Mouse (Mus musculus) gastrocnemius, postnatal 4 days (tissue): ENCODE results near the gene Gabrr3. TPM values are rescaled to one million over a fixed set of nuclear protein-coding genes. Genes with fewer than 3 reads are reported as not detected.
A peak's percentile ranks its signal among the peaks of the same experiment; 100 is the strongest.
"Not testable (repeated sequence)": the region's sequence is repeated elsewhere in the genome, so short reads cannot be mapped to it uniquely, and the experiment has no call there.

Source experiments
- DNase-seq, 2 experiments: peaks; one replicate each; pipeline ENCODE4 v3.0.0; 2021 to 2022; ENCODE audit warnings: low spot score in 2 of 2, mixed read lengths in 2 of 2
- long read RNA-seq, 2 experiments: library from polyadenylated mRNA; stranded (forward); transcript quantifications; one replicate each; pipeline ENCODE4 v2.0.0; 2021
- total RNA-seq, 2 experiments: library from RNA; stranded (reverse); gene quantifications; 2 replicates each; pipeline ENCODE4 v1.2.3; 2021

The Gabrr3 gene
- not detected for total RNA-seq
- long read RNA-seq, experiment 1 = 0 reads
- long read RNA-seq, experiment 2 = 0 reads

DNA sequence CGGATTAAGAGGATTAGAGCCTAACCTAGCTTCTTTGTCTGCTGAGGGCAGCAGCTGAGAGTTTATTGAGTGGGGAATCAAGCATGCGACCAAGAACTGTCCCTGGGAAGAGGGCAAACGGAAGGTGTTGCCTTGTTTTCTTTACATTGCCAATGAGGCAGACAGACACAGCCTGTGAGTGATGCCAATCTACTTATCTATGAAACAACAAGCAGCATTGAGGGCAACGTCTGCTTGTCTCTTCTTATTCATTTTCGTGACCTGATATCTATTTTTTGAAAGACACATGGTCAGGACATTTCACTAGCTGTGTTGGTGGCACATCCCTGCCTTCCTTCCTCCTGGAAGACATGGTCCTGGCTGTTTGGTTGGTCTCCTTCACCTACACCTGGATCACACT is at the start of gene Gabrr3:
Gene Gabrr3, plus strand, starts transcription at position 301 of the 400 bp plus-strand sequence.
- no peak for DNase-seq

DNA sequence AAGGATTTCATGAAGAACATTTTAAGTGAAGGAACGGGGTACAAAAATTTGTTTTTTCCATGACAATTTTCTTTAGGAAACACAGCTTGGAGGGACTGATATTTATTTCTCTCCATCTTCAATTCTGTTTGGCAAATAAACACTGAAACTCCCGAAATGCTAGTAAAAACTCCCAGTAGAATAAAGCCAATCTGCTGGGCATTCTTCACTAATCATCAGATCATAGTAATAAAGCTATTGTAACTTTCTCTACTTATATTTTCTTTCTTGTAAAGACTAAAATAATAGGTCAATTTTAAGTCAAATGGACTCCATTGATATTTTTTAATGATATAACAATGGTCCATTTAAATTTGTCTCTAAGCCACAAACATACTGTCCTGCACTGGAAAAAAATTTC is 43.2 kb upstream of the Gabrr3 start, which contains the start of gene Olfr209:
Gene Olfr209, minus strand, starts transcription at position 101 of the 400 bp plus-strand sequence.
- DNase-seq = no peak

DNA sequence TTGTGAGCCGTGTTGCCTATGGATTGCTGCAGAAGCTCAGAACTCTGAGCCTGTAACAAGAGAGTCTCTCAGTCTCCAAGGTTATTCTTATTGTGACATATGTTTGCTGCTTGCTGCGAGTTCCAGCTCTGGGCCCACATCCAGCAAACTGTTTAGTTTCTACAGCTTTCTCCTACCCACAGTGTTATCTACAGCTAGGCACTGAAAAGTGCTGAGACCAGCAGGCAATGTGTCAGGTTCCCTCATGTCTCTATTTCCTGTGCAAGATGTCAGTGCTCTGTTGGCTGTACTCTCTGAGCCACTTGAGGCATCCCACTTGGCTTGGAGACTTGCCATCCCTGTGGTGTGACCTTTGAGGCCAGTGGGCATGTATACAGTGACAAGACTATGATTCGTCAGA is 13.8 kb upstream of the Gabrr3 start:
- no peak for DNase-seq

GRCm38 (mm10) chr16:59401102-59401501 is 6.0 kb upstream of the Gabrr3 start:
- DNase-seq = no peak

GRCm38 (mm10) chr16:59401985-59402384 is 5.1 kb upstream of the Gabrr3 start:
- no peak for DNase-seq

- DNase-seq = no peak
Measured at GRCm38 (mm10) chr16:59403684-59404083, 3.4 kb upstream of the Gabrr3 start.

DNA sequence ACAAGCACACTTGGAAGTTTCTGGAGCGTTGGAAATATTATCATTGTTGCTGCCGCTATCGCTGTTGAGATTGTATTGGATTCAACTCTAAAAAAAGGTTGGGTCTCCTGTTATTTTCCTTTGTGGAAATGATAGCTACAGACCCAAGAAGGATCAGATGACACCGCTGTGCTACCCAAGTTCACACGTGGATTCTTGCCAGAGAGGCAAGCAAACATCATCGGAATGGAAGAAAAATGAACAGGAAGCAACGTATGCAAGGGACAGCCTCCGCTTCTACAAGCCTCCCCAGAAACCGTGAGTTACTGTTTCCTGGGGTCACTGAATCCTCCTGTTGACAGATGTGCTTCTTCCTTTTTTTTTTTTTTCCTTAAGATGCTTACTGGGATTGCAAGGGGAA is 2.3 kb upstream of the Gabrr3 start:
- DNase-seq = no peak

DNA sequence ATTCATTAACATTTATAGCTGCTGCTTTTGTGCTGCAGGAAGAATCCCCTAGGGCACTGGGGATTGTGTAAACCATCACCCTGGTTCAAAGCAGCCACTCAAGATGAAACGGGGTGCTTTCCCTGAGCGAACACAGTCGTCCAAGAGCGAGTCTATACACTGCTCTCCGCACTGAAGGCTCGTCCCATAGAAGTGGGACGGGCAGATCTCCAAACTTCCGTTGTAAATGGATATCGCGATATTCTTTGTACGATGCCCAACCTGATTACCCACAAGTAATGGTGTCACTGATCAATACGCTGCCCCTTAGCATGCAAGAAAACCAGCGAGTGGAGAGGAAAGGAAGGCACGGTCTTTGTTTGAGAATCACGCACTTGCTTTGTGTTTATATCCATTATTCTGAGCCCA is 2.2 kb downstream of the Gabrr3 start:
- no peak for DNase-seq

DNA sequence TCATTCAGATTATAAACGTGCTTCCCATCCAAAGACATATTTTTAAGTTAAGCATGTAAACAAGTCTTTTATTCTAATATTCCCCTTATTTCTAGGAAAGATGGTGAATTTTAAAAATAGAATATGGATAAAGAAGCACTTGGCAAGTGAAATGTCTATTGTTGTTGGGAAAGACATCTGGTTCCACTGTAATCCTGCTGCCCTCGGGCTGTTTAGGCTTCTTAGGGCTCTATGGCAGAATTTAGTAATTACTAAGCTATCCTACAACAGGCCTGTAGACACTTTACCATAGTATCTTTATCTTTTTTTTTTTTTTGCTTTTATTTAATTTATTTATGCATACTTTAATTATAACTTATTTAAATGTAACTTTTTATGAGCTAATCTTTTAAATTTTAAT is 2.7 kb downstream of the Gabrr3 start:
- DNase-seq = no peak

DNA sequence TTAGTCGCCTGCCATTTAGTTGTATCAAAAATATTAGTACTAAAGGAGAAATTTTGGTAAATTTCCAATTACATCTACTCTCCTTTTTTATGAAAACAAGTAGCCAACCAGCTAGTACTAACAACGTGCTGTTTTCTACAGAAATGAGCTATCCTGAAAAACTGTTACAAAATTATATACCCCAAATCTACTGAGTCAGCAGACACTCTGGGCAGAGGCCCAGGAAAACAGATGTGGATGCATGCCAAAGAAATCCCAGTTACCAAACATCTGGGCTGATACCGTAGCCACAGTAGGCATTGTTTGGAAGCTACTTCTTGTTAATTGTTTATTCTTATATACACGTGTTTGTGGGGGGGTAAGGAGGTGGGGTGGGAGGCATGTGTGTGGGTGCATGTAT is 6.3 kb downstream of the Gabrr3 start:
- no peak for DNase-seq

- no peak for DNase-seq
Measured at GRCm38 (mm10) chr16:59420237-59420866, 13.2 kb downstream of the Gabrr3 start.

DNA sequence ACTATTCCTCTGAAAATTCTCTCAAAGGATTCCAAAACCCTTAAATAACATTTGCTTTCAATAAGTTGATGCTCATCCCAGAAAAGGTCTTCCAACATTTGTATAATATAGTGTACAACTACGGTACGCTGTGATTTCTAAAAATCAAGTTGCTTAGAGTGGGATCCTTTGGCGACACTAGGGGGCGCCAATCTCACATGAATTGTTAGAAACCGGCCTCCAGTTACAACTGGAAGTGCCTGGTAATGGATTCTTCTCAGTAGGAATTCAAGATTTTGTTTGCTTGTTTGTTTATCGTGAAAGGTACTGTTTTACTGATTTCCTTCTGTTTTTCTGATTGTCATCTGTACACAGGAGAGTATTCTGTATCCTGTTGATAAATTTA is 13.7 kb downstream of the Gabrr3 start:
- DNase-seq = peak; percentile 36 to 71

GRCm38 (mm10) chr16:59421571-59422345 is 14.6 kb downstream of the Gabrr3 start:
- DNase-seq = no peak

DNA sequence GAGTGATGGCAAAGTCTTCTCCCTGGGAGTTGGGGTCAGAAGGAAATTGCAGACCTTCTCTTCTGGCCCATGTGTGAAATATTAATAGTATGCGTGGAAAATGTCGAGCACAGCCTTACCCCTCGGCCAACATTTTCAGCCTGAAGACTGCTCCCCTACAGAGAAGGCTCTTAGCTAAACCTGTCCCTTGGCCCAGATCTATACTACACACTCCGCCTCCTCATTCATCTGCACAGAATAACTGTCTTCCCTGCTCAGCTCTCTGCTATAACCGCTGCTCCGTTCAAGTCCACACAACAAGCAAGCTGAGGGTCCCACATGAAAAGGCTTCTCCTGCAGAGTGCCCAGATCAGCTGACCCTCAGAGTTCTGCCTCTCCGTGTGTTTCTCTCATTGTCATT is 20.8 kb downstream of the Gabrr3 start:
- no peak for DNase-seq

DNA sequence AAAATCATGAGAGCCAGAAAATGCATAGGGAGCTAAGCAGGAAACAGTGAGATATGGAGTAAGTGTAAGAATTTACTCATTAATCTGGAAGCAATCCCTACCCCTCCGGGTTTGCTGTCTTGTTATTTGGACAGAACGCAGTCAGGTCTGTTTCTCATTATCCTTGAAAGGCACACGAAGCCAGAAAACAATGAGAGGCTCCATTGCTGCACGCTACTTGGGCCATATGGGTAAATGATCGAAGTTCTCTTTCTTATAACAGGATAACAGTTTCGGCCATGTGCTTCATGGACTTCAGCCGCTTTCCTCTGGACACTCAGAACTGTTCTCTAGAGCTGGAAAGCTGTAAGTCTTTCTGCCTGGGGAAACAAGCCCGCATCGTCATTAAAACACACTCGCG is 26.0 kb downstream of the Gabrr3 start:
- no peak for DNase-seq

DNA sequence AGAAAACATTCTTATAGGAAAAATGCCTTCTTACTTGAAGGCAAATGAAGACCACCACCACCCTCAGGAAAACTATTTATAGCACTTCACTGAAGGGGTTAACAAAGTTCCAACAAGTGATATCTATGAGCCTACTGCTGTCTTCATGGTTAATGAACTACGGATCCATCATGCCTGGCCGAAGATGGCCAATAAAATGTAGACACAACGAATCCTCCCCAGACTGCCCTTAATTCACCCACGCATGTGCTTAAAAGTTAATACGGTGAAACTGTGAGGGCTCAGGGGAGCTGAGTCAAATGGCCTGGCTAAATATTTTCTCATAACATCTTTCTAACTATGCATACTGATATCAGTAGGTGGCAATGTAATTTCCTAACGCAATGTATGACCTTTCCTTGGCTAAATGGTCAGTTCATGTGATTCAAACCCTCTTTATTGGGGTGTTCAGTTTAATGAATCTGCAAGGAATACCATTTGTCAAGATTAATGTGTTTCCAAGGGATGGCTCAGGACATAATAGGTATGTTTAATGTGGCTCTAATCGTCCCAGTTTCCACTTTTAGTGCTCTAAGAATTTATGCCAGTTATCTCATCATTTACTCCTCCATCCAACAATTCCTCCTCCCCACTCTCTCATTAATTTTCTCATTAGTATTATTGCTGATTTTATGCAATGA is 37.9 kb downstream of the Gabrr3 start:
- DNase-seq = no peak

GRCm38 (mm10) chr16:59448181-59448580 is 41.0 kb downstream of the Gabrr3 start:
- no peak for DNase-seq

GRCm38 (mm10) chr16:59449092-59449491 is 42.0 kb downstream of the Gabrr3 start:
- DNase-seq = no peak

- DNase-seq = no peak
Measured at GRCm38 (mm10) chr16:59451813-59452212, 44.7 kb downstream of the Gabrr3 start.

GRCm38 (mm10) chr16:59459259-59459861 is 52.2 kb downstream of the Gabrr3 start:
- DNase-seq = not testable (repeated sequence)

DNA sequence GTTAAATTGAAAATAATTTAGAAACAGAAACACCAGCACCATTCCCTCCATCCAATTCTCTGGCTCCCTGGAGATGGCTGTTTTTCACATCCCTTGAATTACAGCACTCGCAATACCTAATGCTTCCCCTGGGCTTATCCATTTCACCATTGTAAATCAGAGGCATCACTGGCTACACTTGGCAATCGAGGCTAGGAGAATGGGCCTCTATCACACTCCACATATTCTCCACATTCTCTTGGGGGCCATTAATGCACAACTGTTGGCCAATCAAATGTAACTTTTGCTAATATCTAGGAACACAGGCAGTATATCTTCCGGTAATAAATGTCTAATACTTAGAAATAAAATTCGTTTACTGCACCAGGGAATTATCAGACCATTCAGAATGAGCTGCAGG is 56.4 kb downstream of the Gabrr3 start:
- DNase-seq = no peak

GRCm38 (mm10) chr16:59463973-59464372 is 56.8 kb downstream of the Gabrr3 start:
- no peak for DNase-seq
